Mouse (Mus musculus) midbrain, embryonic 15.5 days (tissue): ENCODE measurements around the gene Soat2. TPM values are rescaled to one million over a fixed set of nuclear protein-coding genes. Genes with fewer than 3 reads are reported as not detected.

ENCODE experiments used
- ATAC-seq: fragments of 200-750 bp; cut with Nextera tagmentation; replicated peaks from 2 replicates; pipeline ENCODE4 v1.8.0; 2017; ENCODE audit warnings: moderate TSS enrichment
- H3K27ac ChIP-seq: fragments of 300-500 bp; sonication (generic); 2 replicates; pipeline ENCODE4 v1.5.1; 2015; ENCODE audit warnings: mild to moderate bottlenecking, inconsistent platforms
- H3K27me3 ChIP-seq: fragments of 300-500 bp; sonication (generic); replicated peaks from 2 replicates; pipeline ENCODE4 v1.6.1; 2015; ENCODE audit warnings: inconsistent platforms
- H3K36me3 ChIP-seq: fragments of 300-500 bp; sonication (generic); replicated peaks from 2 replicates; pipeline ENCODE4 v1.6.1; 2015; ENCODE audit warnings: inconsistent platforms
- H3K4me1 ChIP-seq: fragments of 300-500 bp; sonication (generic); 2 replicates; pipeline ENCODE4 v1.6.1; 2015; ENCODE audit warnings: inconsistent platforms
- H3K4me2 ChIP-seq: fragments of 300-500 bp; sonication (generic); 2 replicates; pipeline ENCODE4 v1.6.1; 2015; ENCODE audit warnings: inconsistent platforms, mild to moderate bottlenecking, moderate library complexity
- H3K4me3 ChIP-seq: fragments of 300-500 bp; sonication (generic); 2 replicates; pipeline ENCODE4 v1.5.1; 2015; ENCODE audit warnings: mild to moderate bottlenecking, inconsistent platforms
- H3K9ac ChIP-seq: fragments of 300-500 bp; sonication (generic); 2 replicates; pipeline ENCODE4 v1.6.1; 2015; ENCODE audit warnings: mild to moderate bottlenecking, inconsistent platforms
- H3K9me3 ChIP-seq: fragments of 300-500 bp; sonication (generic); 2 replicates; pipeline ENCODE4 v1.6.1; 2016; ENCODE audit warnings: inconsistent platforms
- WGBS: fragments of 180-500 bp; shearing (Covaris S2); methylation state at CpG from one replicate; pipeline ENCODE4 v1.1.7; 2015; ENCODE audit warnings: mixed read lengths; 5-methylcytosine and 5-hydroxymethylcytosine counted together
- polyA plus RNA-seq: library from polyadenylated mRNA; unstranded; fragments of >200 nt; fragmentation: Nextera tagmentation; extraction: Ambion mirVana; gene quantifications from 2 replicates; pipeline ENCODE4 v1.2.1, GENCODE M21; 2015

Gene Soat2
- polyA plus RNA-seq, 1 experiment from 2014 or later: not detected

GRCm38 (mm10) chr15:102160415-102161060 lies 10.2 kb downstream of the Soat2 start:
- Histone ChIP-seq H3K9ac (no peak overlapping the region), H3K9me3 (no peaks in the 10 kb centered on the region), H3K4me3 (no peak overlapping the region), H3K4me2 (no peak overlapping the region), H3K4me1 (peaks cover 11% of the 10 kb centered on the region; the same call in 1 of the 2 replicates), H3K27ac (no peak overlapping the region), H3K36me3 (no peaks in the 10 kb centered on the region), H3K27me3 (no peaks in the 10 kb centered on the region)
- 63% methylated on average over 27 of the region's 27 CpGs for WGBS
- ATAC-seq: no peak

GRCm38 (mm10) chr15:102163900-102164693 lies 13.8 kb downstream of the Soat2 start:
- Histone ChIP-seq H3K27ac (no peak overlapping the region), H3K9ac (no peak overlapping the region), H3K4me1 (no peaks in the 10 kb centered on the region), H3K4me3 (no peak overlapping the region), H3K27me3 (no peaks in the 10 kb centered on the region), H3K9me3 (no peaks in the 10 kb centered on the region), H3K4me2 (no peak overlapping the region), H3K36me3 (no peaks in the 10 kb centered on the region)
- WGBS: 61% methylated on average over 3 of the region's 3 CpGs
- ATAC-seq: no peak

GRCm38 (mm10) chr15:102165468-102166100 lies 15.3 kb downstream of the Soat2 start:
- Histone ChIP-seq H3K4me2 (no peak overlapping the region), H3K27me3 (no peaks in the 10 kb centered on the region), H3K4me1 (no peaks in the 10 kb centered on the region), H3K4me3 (no peak overlapping the region), H3K36me3 (no peaks in the 10 kb centered on the region), H3K9ac (no peak overlapping the region), H3K9me3 (no peaks in the 10 kb centered on the region), H3K27ac (no peak overlapping the region)
- no peak for ATAC-seq
- WGBS: 65% methylated on average over 6 of the region's 6 CpGs

- 68% methylated on average over 6 of the region's 6 CpGs for WGBS
- Histone ChIP-seq H3K27me3 (no peaks in the 10 kb centered on the region), H3K4me2 (no peak overlapping the region), H3K9ac (no peak overlapping the region), H3K36me3 (no peaks in the 10 kb centered on the region), H3K4me1 (no peaks in the 10 kb centered on the region), H3K9me3 (no peaks in the 10 kb centered on the region), H3K4me3 (no peak overlapping the region), H3K27ac (no peak overlapping the region)
- no peak for ATAC-seq
Observed at GRCm38 (mm10) chr15:102167620-102168021, 17.3 kb downstream of the Soat2 start.

GRCm38 (mm10) chr15:102169064-102169463 lies 18.7 kb downstream of the Soat2 start:
- no peak overlapping the region for H3K27ac ChIP-seq
- no peaks in the 10 kb centered on the region for H3K4me1 ChIP-seq
- H3K36me3 ChIP-seq: no peaks in the 10 kb centered on the region
- no peaks in the 10 kb centered on the region for H3K27me3 ChIP-seq
- no peak overlapping the region for H3K4me2 ChIP-seq
- H3K9ac ChIP-seq: no peak overlapping the region
- H3K9me3 ChIP-seq: no peaks in the 10 kb centered on the region
- 70% methylated on average over 2 of the region's 2 CpGs for WGBS
- no peak overlapping the region for H3K4me3 ChIP-seq
- ATAC-seq: no peak

GRCm38 (mm10) chr15:102173581-102173980 lies 23.3 kb downstream of the Soat2 start:
- H3K4me1 ChIP-seq: no peaks in the 10 kb centered on the region
- no peaks in the 10 kb centered on the region for H3K9me3 ChIP-seq
- 97% methylated on average over 3 of the region's 3 CpGs for WGBS

GRCm38 (mm10) chr15:102175736-102176319 lies 25.5 kb downstream of the Soat2 start:
- no peak overlapping the region for H3K4me2 ChIP-seq
- H3K36me3 ChIP-seq: no peaks in the 10 kb centered on the region
- ATAC-seq: no peak
- no peak overlapping the region for H3K4me3 ChIP-seq
- no peaks in the 10 kb centered on the region for H3K27me3 ChIP-seq
- H3K27ac ChIP-seq: no peak overlapping the region
- no peak overlapping the region for H3K9ac ChIP-seq
- no peaks in the 10 kb centered on the region for H3K4me1 ChIP-seq
- no peaks in the 10 kb centered on the region for H3K9me3 ChIP-seq
- 87% methylated on average over 16 of the region's 16 CpGs for WGBS

More at GRCm38 (mm10) chr15:102173581-102173980, 23.3 kb downstream of the Soat2 start:
- Histone ChIP-seq H3K4me3 (no peak overlapping the region), H3K9ac (no peak overlapping the region), H3K27ac (no peak overlapping the region), H3K4me2 (no peak overlapping the region), H3K27me3 (no peaks in the 10 kb centered on the region), H3K36me3 (no peaks in the 10 kb centered on the region)
- ATAC-seq: no peak

- H3K4me2 ChIP-seq: no peak overlapping the region
- no peaks in the 10 kb centered on the region for H3K36me3 ChIP-seq
- whole genome bisulfite sequencing: 92% methylated on average over 7 of the region's 7 CpGs
- no peak overlapping the region for H3K27ac ChIP-seq
- no peak overlapping the region for H3K9ac ChIP-seq
- no peak overlapping the region for H3K4me3 ChIP-seq
- H3K27me3 ChIP-seq: no peaks in the 10 kb centered on the region
- H3K9me3 ChIP-seq: no peaks in the 10 kb centered on the region
- no peaks in the 10 kb centered on the region for H3K4me1 ChIP-seq
- no peak for ATAC-seq
Observed at GRCm38 (mm10) chr15:102176571-102177316, 26.4 kb downstream of the Soat2 start.

GRCm38 (mm10) chr15:102177417-102177816 lies 27.1 kb downstream of the Soat2 start:
- Histone ChIP-seq H3K27me3 (no peaks in the 10 kb centered on the region), H3K4me1 (no peaks in the 10 kb centered on the region), H3K9ac (no peak overlapping the region), H3K4me3 (no peak overlapping the region), H3K36me3 (no peaks in the 10 kb centered on the region), H3K4me2 (no peak overlapping the region), H3K27ac (no peak overlapping the region), H3K9me3 (no peaks in the 10 kb centered on the region)
- WGBS: 82% methylated on average over 8 of the region's 8 CpGs
- no peak for ATAC-seq

- Histone ChIP-seq H3K4me1 (no peaks in the 10 kb centered on the region), H3K4me2 (no peak overlapping the region), H3K4me3 (no peak overlapping the region), H3K36me3 (no peaks in the 10 kb centered on the region), H3K27me3 (no peaks in the 10 kb centered on the region), H3K9me3 (no peaks in the 10 kb centered on the region), H3K9ac (no peak overlapping the region), H3K27ac (no peak overlapping the region)
- ATAC-seq: no peak
- 24% methylated on average over 3 of the region's 6 CpGs for WGBS
Observed at GRCm38 (mm10) chr15:102178279-102178678, 28.0 kb downstream of the Soat2 start.

GRCm38 (mm10) chr15:102179106-102179505 lies 28.8 kb downstream of the Soat2 start:
- Histone ChIP-seq H3K4me2 (no peak overlapping the region), H3K36me3 (no peaks in the 10 kb centered on the region), H3K9me3 (no peaks in the 10 kb centered on the region), H3K27me3 (no peaks in the 10 kb centered on the region), H3K4me3 (no peak overlapping the region), H3K4me1 (no peaks in the 10 kb centered on the region), H3K9ac (no peak overlapping the region), H3K27ac (no peak overlapping the region)
- ATAC-seq: no peak
- 78% methylated on average over 9 of the region's 9 CpGs for WGBS

- WGBS: 88% methylated on average over 14 of the region's 14 CpGs
- Histone ChIP-seq H3K9me3 (no peaks in the 10 kb centered on the region), H3K4me2 (no peak overlapping the region), H3K4me1 (no peaks in the 10 kb centered on the region), H3K9ac (no peak overlapping the region), H3K27ac (no peak overlapping the region), H3K36me3 (no peaks in the 10 kb centered on the region), H3K4me3 (no peak overlapping the region), H3K27me3 (no peaks in the 10 kb centered on the region)
- ATAC-seq: no peak
Observed at GRCm38 (mm10) chr15:102179924-102180323, 29.6 kb downstream of the Soat2 start.
